Mouse (Mus musculus) layer of hippocampus, postnatal 25 days (tissue): Measurements from ENCODE around the gene Myo15b. TPM values are rescaled to one million over a fixed set of nuclear protein-coding genes. Genes with fewer than 3 reads are reported as not detected.

ENCODE experiments used
- DNase-seq, 2 experiments: peaks; one replicate each; pipeline ENCODE4 v3.0.0; 2022; ENCODE audit warnings: mixed read lengths in 2 of 2, low spot score in 1 of 2; ENCODE audit errors: extremely low spot score in 1 of 2
- total RNA-seq, 2 experiments: library from RNA; stranded (reverse); gene quantifications; 2 replicates each; pipeline ENCODE4 v1.2.3; 2021

Myo15b gene
- total RNA-seq, 2 experiments from 2014 or later = 0.27 to 0.28 TPM

- no peak for DNase-seq
These were observed 42.5 kb downstream of the Myo15b start for GRCm38 (mm10) chr11:115900561-115901337.

GRCm38 (mm10) chr11:115901338-115902161, 43.3 kb downstream of the Myo15b start:
- no peak for DNase-seq

GRCm38 (mm10) chr11:115902177-115902576, 44.0 kb downstream of the Myo15b start:
- DNase-seq = no peak

GRCm38 (mm10) chr11:115902831-115903230, 44.6 kb downstream of the Myo15b start:
- DNase-seq = no peak

- DNase-seq = no peak
These were observed 45.4 kb downstream of the Myo15b start for GRCm38 (mm10) chr11:115903384-115904230.

GRCm38 (mm10) chr11:115904231-115904955, 46.2 kb downstream of the Myo15b start:
- no peak for DNase-seq

GRCm38 (mm10) chr11:115904956-115905790, 47.0 kb downstream of the Myo15b start:
- peak; percentile 24 to 32 for DNase-seq

GRCm38 (mm10) chr11:115906116-115906515, 47.9 kb downstream of the Myo15b start:
- no peak for DNase-seq

- no peak for DNase-seq
These were observed 48.3 kb downstream of the Myo15b start for GRCm38 (mm10) chr11:115906521-115906920.

GRCm38 (mm10) chr11:115911134-115911561, 52.9 kb downstream of the Myo15b start:
- DNase-seq = no peak

- DNase-seq = no peak
These were observed 53.6 kb downstream of the Myo15b start, which contains the start of gene Smim6 for GRCm38 (mm10) chr11:115911632-115912376. Gene Smim6, plus strand, starts transcription at chr11:115912017.

GRCm38 (mm10) chr11:115916579-115916978, 58.4 kb downstream of the Myo15b start:
- DNase-seq = no peak

- DNase-seq = no peak
These were observed 60.4 kb downstream of the Myo15b start for GRCm38 (mm10) chr11:115918637-115919036.

GRCm38 (mm10) chr11:115919073-115919472, 60.9 kb downstream of the Myo15b start:
- DNase-seq = no peak

GRCm38 (mm10) chr11:115920110-115920818, 62.1 kb downstream of the Myo15b start:
- peak in 1 of 2 experiments; percentile 56 for DNase-seq

GRCm38 (mm10) chr11:115921986-115922385, 63.8 kb downstream of the Myo15b start:
- no peak for DNase-seq

GRCm38 (mm10) chr11:115929031-115929430, 70.8 kb downstream of the Myo15b start:
- DNase-seq = no peak

- no peak for DNase-seq
These were observed 71.6 kb downstream of the Myo15b start for GRCm38 (mm10) chr11:115929818-115930217.
